Mouse (Mus musculus): ENCODE data around the gene Lamtor2. TPM values are rescaled to one million over a fixed set of nuclear protein-coding genes. Genes with fewer than 3 reads are reported as not detected.
A peak's percentile ranks its signal among the peaks of the same experiment; 100 is the strongest.

Gene Lamtor2
- total and polyA plus RNA-seq, 2 experiments from 2014 or later: 52.2 to 186 TPM

- DNase-seq (no peak), ATAC-seq (no peak)
- Histone ChIP-seq H3K9ac (no peak overlapping the region), H3K4me2 (ENCODE audit: low read depth) (0 out of 2 replicates have a peak overlapping the region, but pooled peaks have one; percentile 96), H3K27me3 (ENCODE audit: insufficient read depth, low read length) (no peaks in the 10 kb centered on the region; the same call in 1 of the 2 replicates), H3K36me3 (ENCODE audit: insufficient read depth) (no peaks in the 10 kb centered on the region), H3K9me3 (ENCODE audit: low read length) (no peaks in the 10 kb centered on the region), H3K27ac (ENCODE audit: low read depth, low read length) (no peak overlapping the region), H3K4me3 (ENCODE audit: low read depth, low read length) (no peak overlapping the region), H3K4me1 (ENCODE audit: insufficient read depth) (peaks cover 17% of the 10 kb centered on the region)
- TF ChIP-seq CTCF (IDR thresholded peaks at IDR 0.05; ENCODE audit: low read depth): no peak
- 51% methylated on average over 8 of the region's 8 CpGs for WGBS
Measured at GRCm38 (mm10) chr3:88503881-88504746, 48.8 kb downstream of the Lamtor2 start.

- no peaks in the 10 kb centered on the region; the same call in 1 of the 2 replicates for H3K27me3 ChIP-seq (ENCODE audit: insufficient read depth, low read length)
- no peaks in the 10 kb centered on the region for H3K36me3 ChIP-seq (ENCODE audit: insufficient read depth)
- DNase-seq: no peak
- H3K4me1 ChIP-seq (ENCODE audit: insufficient read depth): peaks cover 17% of the 10 kb centered on the region
- peak overlapping the region; percentile 67; the same call in 1 of the 2 replicates for H3K9ac ChIP-seq
- no peaks in the 10 kb centered on the region for H3K9me3 ChIP-seq (ENCODE audit: low read length)
- H3K27ac ChIP-seq (ENCODE audit: low read depth, low read length): peak overlapping the region; percentile 66
- H3K4me2 ChIP-seq (ENCODE audit: low read depth): peak overlapping the region; percentile 96
- peak overlapping the region; percentile 63; the same call in 1 of the 2 replicates for H3K4me3 ChIP-seq (ENCODE audit: low read depth, low read length)
- ATAC-seq: 0 out of 2 replicates have a peak, but pooled peaks have one; percentile 5
- WGBS: 22% methylated on average over 4 of the region's 4 CpGs
- TF ChIP-seq CTCF (IDR thresholded peaks at IDR 0.05; ENCODE audit: low read depth): no peak
Measured at GRCm38 (mm10) chr3:88503505-88503863, 49.4 kb downstream of the Lamtor2 start.

- Histone ChIP-seq H3K36me3 (ENCODE audit: insufficient read depth) (no peaks in the 10 kb centered on the region), H3K27me3 (ENCODE audit: insufficient read depth, low read length) (no peaks in the 10 kb centered on the region; the same call in 1 of the 2 replicates), H3K4me2 (ENCODE audit: low read depth) (peak overlapping the region; percentile 96), H3K27ac (ENCODE audit: low read depth, low read length) (peak overlapping the region; percentile 66), H3K9me3 (ENCODE audit: low read length) (no peaks in the 10 kb centered on the region), H3K4me1 (ENCODE audit: insufficient read depth) (peaks cover 17% of the 10 kb centered on the region), H3K9ac (peak overlapping the region; percentile 67), H3K4me3 (ENCODE audit: low read depth, low read length) (peak overlapping the region; percentile 63)
- DNase-seq (peak; percentile 89), ATAC-seq (peak; percentile 99)
- 0 out of 2 replicates have a peak, but pooled peaks have one; percentile 1 for TF ChIP-seq CTCF (IDR thresholded peaks at IDR 0.05; ENCODE audit: low read depth)
- WGBS: under 1% methylated on average over 55 of the region's 55 CpGs
Measured at GRCm38 (mm10) chr3:88502641-88503504, 50.0 kb downstream of the Lamtor2 start.

GRCm38 (mm10) chr3:88502031-88502571 is 50.8 kb downstream of the Lamtor2 start:
- TF ChIP-seq CTCF (IDR thresholded peaks at IDR 0.05; ENCODE audit: low read depth): no peak
- Histone ChIP-seq H3K36me3 (ENCODE audit: insufficient read depth) (no peaks in the 10 kb centered on the region), H3K4me3 (ENCODE audit: low read depth, low read length) (peak overlapping the region; percentile 63), H3K4me2 (ENCODE audit: low read depth) (peak overlapping the region; percentile 96), H3K27ac (ENCODE audit: low read depth, low read length) (no peak overlapping the region), H3K27me3 (ENCODE audit: insufficient read depth, low read length) (no peaks in the 10 kb centered on the region; the same call in 1 of the 2 replicates), H3K9me3 (ENCODE audit: low read length) (no peaks in the 10 kb centered on the region), H3K4me1 (ENCODE audit: insufficient read depth) (peaks cover 17% of the 10 kb centered on the region), H3K9ac (peak overlapping the region; percentile 67)
- no peak for DNase-seq
- no peak for ATAC-seq
- WGBS: 16% methylated on average over 11 of the region's 11 CpGs

- Histone ChIP-seq H3K4me2 (ENCODE audit: low read depth) (peak overlapping the region; percentile 96), H3K27me3 (ENCODE audit: insufficient read depth, low read length) (no peaks in the 10 kb centered on the region; the same call in 1 of the 2 replicates), H3K9ac (no peak overlapping the region), H3K4me1 (ENCODE audit: insufficient read depth) (peaks cover 17% of the 10 kb centered on the region), H3K36me3 (ENCODE audit: insufficient read depth) (no peaks in the 10 kb centered on the region), H3K4me3 (ENCODE audit: low read depth, low read length) (peak overlapping the region; percentile 63), H3K27ac (ENCODE audit: low read depth, low read length) (no peak overlapping the region), H3K9me3 (ENCODE audit: low read length) (no peaks in the 10 kb centered on the region)
- TF ChIP-seq CTCF (IDR thresholded peaks at IDR 0.05; ENCODE audit: low read depth): no peak
- DNase-seq (no peak), ATAC-seq (no peak)
- 63% methylated on average over 6 of the region's 6 CpGs for WGBS
Measured at GRCm38 (mm10) chr3:88501366-88502030, 51.4 kb downstream of the Lamtor2 start.

Measured in forebrain, postnatal 0 days (tissue).